Mouse (Mus musculus) megakaryocyte, embryonic 14.5 days (primary cell): Measurements from ENCODE around the gene Zbtb11.

Source experiments
- FLI1 ChIP-seq: IDR thresholded peaks from 2 replicates; pipeline ENCODE4 v1.6.1; 2012; ENCODE audit warnings: low read length, inconsistent platforms, mixed read lengths
- GATA1 ChIP-seq: IDR thresholded peaks from 3 replicates; pipeline ENCODE4 v1.6.1; 2012; ENCODE audit warnings: mixed read lengths, low read length, inconsistent platforms, borderline replicate concordance

GRCm38 (mm10) chr16:56038090-56038489 lies 64.4 kb downstream of the Zbtb11 start:
- TF ChIP-seq GATA1 (no peak), FLI1 (no peak)
